In the genomic region with DNA sequence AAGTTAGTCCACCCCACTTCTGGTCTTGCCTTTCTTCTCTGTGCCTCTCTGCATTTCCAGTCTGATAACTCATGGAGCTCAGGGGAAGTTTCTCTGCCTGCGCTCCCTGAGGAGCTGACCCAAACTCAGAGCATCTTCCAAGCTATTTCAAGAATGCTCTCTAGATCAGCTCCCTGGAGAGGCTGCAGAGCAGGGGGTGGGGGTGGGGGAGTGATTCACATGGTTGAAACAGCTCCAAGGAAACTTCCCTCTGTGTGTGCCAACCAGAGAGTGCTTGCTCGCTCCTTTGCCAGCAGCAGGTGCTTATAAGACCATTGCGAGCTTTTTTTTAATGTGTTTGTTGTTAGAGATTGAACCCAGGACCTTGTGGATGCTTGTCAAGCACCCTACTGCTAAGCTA, we compare ENCODE assay signal across 11 mouse cellular contexts.
DNase-seq lines count a peak whose midpoint lies in the region; ATAC-seq and TF ChIP-seq lines count a peak whose summit lies in the region.
"Had no signal": no experiment of that assay in that cellular context is flagged by ENCODE, and none has a peak within 500 bp of the region (broad histone marks: within the 10 kb centered on the region; RNA-seq: fewer than 3 reads in every experiment).

No protein-coding gene starts in this region.

- no peaks in the 10 kb centered on the region for H3K36me3 ChIP-seq in intestine, embryonic 16.5 days (ENCODE audit: control insufficient read depth, insufficient read depth, low read length)
- no peaks in the 10 kb centered on the region for H3K36me3 ChIP-seq in intestine, postnatal 0 days (ENCODE audit: control insufficient read depth, insufficient read depth)
- H3K36me3 ChIP-seq: embryonic facial prominence, embryonic 12.5 days; hindbrain, embryonic 13.5 days had no signal

- H3K9ac ChIP-seq in intestine, embryonic 16.5 days (ENCODE audit: low read depth, low read length): no peak overlapping the region
- no peak overlapping the region for H3K9ac ChIP-seq in intestine, postnatal 0 days (ENCODE audit: low read depth, low read length)
- H3K9ac ChIP-seq: embryonic facial prominence, embryonic 12.5 days; hindbrain, embryonic 13.5 days had no signal

- H3K27ac ChIP-seq in intestine, embryonic 16.5 days (ENCODE audit: low read length): no peak overlapping the region
- H3K27ac ChIP-seq in intestine, postnatal 0 days (ENCODE audit: low read depth, low read length): no peak overlapping the region
- H3K27ac ChIP-seq: embryonic facial prominence, embryonic 12.5 days; hindbrain, embryonic 13.5 days had no signal

- peak; percentile 21; the same call in 1 of the 2 replicates for ATAC-seq in intestine, embryonic 16.5 days
- no peak for ATAC-seq in intestine, postnatal 0 days
- ATAC-seq: midbrain, embryonic 16.5 days had no signal

- H3K4me3 ChIP-seq in intestine, embryonic 16.5 days (ENCODE audit: low read length): no peak overlapping the region
- H3K4me3 ChIP-seq in intestine, postnatal 0 days (ENCODE audit: low read depth, low read length): no peak overlapping the region
- H3K4me3 ChIP-seq: embryonic facial prominence, embryonic 12.5 days; hindbrain, embryonic 13.5 days had no signal

- TF ChIP-seq CTCF in intestine, postnatal 0 days (IDR thresholded peaks at IDR 0.05; ENCODE audit: low read depth): no peak

- H3K4me1 ChIP-seq in intestine, embryonic 16.5 days (ENCODE audit: control insufficient read depth, insufficient read depth, low read length): no peaks in the 10 kb centered on the region
- H3K4me1 ChIP-seq in intestine, postnatal 0 days (replicated peaks; ENCODE audit: control insufficient read depth, insufficient read depth, low read length): no peaks in the 10 kb centered on the region
- H3K4me1 ChIP-seq: hindbrain, embryonic 13.5 days had no signal

- H3K9me3 ChIP-seq in intestine, embryonic 16.5 days (ENCODE audit: control insufficient read depth, low read length): no peaks in the 10 kb centered on the region
- H3K9me3 ChIP-seq in intestine, postnatal 0 days (ENCODE audit: control insufficient read depth): no peaks in the 10 kb centered on the region
- H3K9me3 ChIP-seq: embryonic facial prominence, embryonic 12.5 days; hindbrain, embryonic 13.5 days had no signal

- WGBS in intestine, embryonic 16.5 days: 36% methylated on average over 3 of the region's 3 CpGs
- 52% methylated on average over 3 of the region's 3 CpGs for WGBS in intestine, postnatal 0 days

- intact Hi-C loops in left cerebral cortex, postnatal 36 days (cut with DNase I): no loop called here

- H3K4me2 ChIP-seq in intestine, embryonic 16.5 days (ENCODE audit: low read depth, low read length): no peak overlapping the region
- H3K4me2 ChIP-seq in intestine, postnatal 0 days (replicated peaks; ENCODE audit: low read depth): no peak overlapping the region
- H3K4me2 ChIP-seq: embryonic facial prominence, embryonic 12.5 days; hindbrain, embryonic 13.5 days had no signal

- DNase-seq in adrenal gland, adult (ENCODE audit: inconsistent age in 2 of 2, low spot score in 1 of 2): peak; percentile 6 to 63
- DNase-seq in adrenal gland, adult 18-20 months (ENCODE audit: low spot score in 2 of 2): no peak
- peak; percentile 8 for DNase-seq in adrenal gland, postnatal 25 days
- DNase-seq in left cerebral cortex, postnatal 36 days (ENCODE audit: low spot score in 2 of 2): peak; percentile 27 to 30
- DNase-seq in urinary bladder, adult 2 months (ENCODE audit: low spot score): no peak
- DNase-seq in spleen, postnatal 36 days (ENCODE audit: low spot score in 2 of 2): no peak

- H3K27me3 ChIP-seq in intestine, embryonic 16.5 days (replicated peaks; ENCODE audit: control insufficient read depth, insufficient read depth, low read length): no peaks in the 10 kb centered on the region
- no peaks in the 10 kb centered on the region for H3K27me3 ChIP-seq in intestine, postnatal 0 days (replicated peaks; ENCODE audit: control insufficient read depth, insufficient read depth, low read length)
- H3K27me3 ChIP-seq: embryonic facial prominence, embryonic 12.5 days; hindbrain, embryonic 13.5 days had no signal

Comparison
In these comparisons a context has a peak if more than half of its experiments do, and no peak if none do; other contexts are left out.
1. DNase-seq: peak in adrenal gland, adult (2 of 2), adrenal gland, postnatal 25 days (single experiment) and left cerebral cortex, postnatal 36 days (2 of 2); none in adrenal gland, adult 18-20 months (0 of 2), urinary bladder, adult 2 months (single experiment) and spleen, postnatal 36 days (0 of 2).